Mouse (Mus musculus) lung, embryonic 14.5 days (tissue): Measurements from ENCODE around the gene Cnih1. TPM values are rescaled to one million over a fixed set of nuclear protein-coding genes. Genes with fewer than 3 reads are reported as not detected.
A peak's percentile ranks its signal among the peaks of the same experiment; 100 is the strongest.

Experiments
- ATAC-seq: fragments of 200-750 bp; cut with Nextera tagmentation; 2 replicates; pipeline ENCODE4 v1.8.0; 2017; ENCODE audit warnings: mild to moderate bottlenecking, moderate TSS enrichment, moderate library complexity; ENCODE audit not compliant: insufficient read depth
- DNase-seq: peaks from one replicate; pipeline ENCODE4 v3.0.0-alpha.2; 2015
- H3K27ac ChIP-seq: fragments of 300-500 bp; sonication (generic); 2 replicates; pipeline ENCODE4 v1.5.1; 2014; ENCODE audit warnings: low read depth, mild to moderate bottlenecking, moderate library complexity
- H3K27me3 ChIP-seq: fragments of 300-500 bp; sonication (generic); 2 replicates; pipeline ENCODE4 v1.6.1; 2014; ENCODE audit warnings: low read length, control low read depth; ENCODE audit not compliant: insufficient read depth
- H3K36me3 ChIP-seq: fragments of 300-500 bp; sonication (generic); 2 replicates; pipeline ENCODE4 v1.6.1; 2014; ENCODE audit warnings: control low read depth; ENCODE audit not compliant: insufficient read depth
- H3K4me1 ChIP-seq: fragments of 300-500 bp; sonication (generic); 2 replicates; pipeline ENCODE4 v1.6.1; 2014; ENCODE audit warnings: antibody characterized with exemption, control low read depth; ENCODE audit not compliant: insufficient read depth
- H3K4me2 ChIP-seq: fragments of 300-500 bp; sonication (generic); 2 replicates; pipeline ENCODE4 v1.6.1; 2014; ENCODE audit warnings: mild to moderate bottlenecking
- H3K4me3 ChIP-seq: fragments of 300-500 bp; sonication (generic); 2 replicates; pipeline ENCODE4 v1.5.1; 2014; ENCODE audit warnings: low read depth, low read length
- H3K9ac ChIP-seq: fragments of 300-500 bp; sonication (generic); 2 replicates; pipeline ENCODE4 v1.6.1; 2014
- H3K9me3 ChIP-seq: fragments of 300-500 bp; sonication (generic); 2 replicates; pipeline ENCODE4 v1.6.1; 2016; ENCODE audit warnings: low read depth, low read length, control low read depth
- CTCF ChIP-seq: IDR thresholded peaks from 2 replicates; pipeline ENCODE4 v1.5.1; 2016; ENCODE audit warnings: antibody characterized with exemption, low read depth
- WGBS: fragments of 180-500 bp; shearing (Covaris S2); extraction: QIAGEN DNeasy Blood & Tissue Kit; methylation state at CpG from one replicate; pipeline ENCODE4 v1.1.7; 2014; 5-methylcytosine and 5-hydroxymethylcytosine counted together
- polyA plus RNA-seq: library from polyadenylated mRNA; unstranded; fragments of >200 nt; fragmentation: Nextera tagmentation; extraction: Ambion mirVana; gene quantifications from 2 replicates; pipeline ENCODE4 v1.2.1, GENCODE M21; 2014

Gene Cnih1
- polyA plus RNA-seq, 1 experiment from 2014 or later, result 205 TPM

- Histone ChIP-seq H3K9me3 (no peaks in the 10 kb centered on the region), H3K4me2 (peak overlapping the region; percentile 68), H3K27me3 (no peaks in the 10 kb centered on the region), H3K9ac (peak overlapping the region; percentile 98), H3K4me3 (peak overlapping the region; percentile 95), H3K4me1 (no peaks in the 10 kb centered on the region; the same call in 1 of the 2 replicates), H3K36me3 (peaks cover 11% of the 10 kb centered on the region), H3K27ac (no peak overlapping the region; the same call in none of the 2 replicates)
- ATAC-seq (peak; percentile 9; the same call in 1 of the 2 replicates), DNase-seq (no peak)
- TF ChIP-seq CTCF, result no peak
- WGBS, result 15% methylated on average over 8 of the region's 8 CpGs
Measured at GRCm38 (mm10) chr14:46788505-46788901, 292 bp upstream of the Cnih1 start.

GRCm38 (mm10) chr14:46787454-46787786, 791 bp downstream of the Cnih1 start:
- no peaks in the 10 kb centered on the region; the same call in 1 of the 2 replicates for H3K4me1 ChIP-seq
- H3K9me3 ChIP-seq, result no peaks in the 10 kb centered on the region
- H3K27ac ChIP-seq, result peak overlapping the region; percentile 99
- H3K36me3 ChIP-seq, result peaks cover 22% of the 10 kb centered on the region
- H3K4me3 ChIP-seq, result peak overlapping the region; percentile 95
- H3K4me2 ChIP-seq, result peak overlapping the region; percentile 68
- no peaks in the 10 kb centered on the region for H3K27me3 ChIP-seq
- DNase-seq (no peak), ATAC-seq (no peak)
- WGBS, result 0% methylated on average over 11 of the region's 11 CpGs
- peak overlapping the region; percentile 98 for H3K9ac ChIP-seq
- TF ChIP-seq CTCF, result no peak

GRCm38 (mm10) chr14:46785247-46785646, 3.0 kb downstream of the Cnih1 start:
- H3K4me3 ChIP-seq, result no peak overlapping the region
- no peak for TF ChIP-seq CTCF
- H3K27me3 ChIP-seq, result no peaks in the 10 kb centered on the region
- 77% methylated on average over 5 of the region's 5 CpGs for WGBS
- no peaks in the 10 kb centered on the region; the same call in 1 of the 2 replicates for H3K4me1 ChIP-seq
- H3K4me2 ChIP-seq, result no peak overlapping the region
- ATAC-seq (no peak), DNase-seq (no peak)
- H3K36me3 ChIP-seq, result peaks cover 38% of the 10 kb centered on the region
- H3K9ac ChIP-seq, result no peak overlapping the region
- no peak overlapping the region for H3K27ac ChIP-seq
- H3K9me3 ChIP-seq, result no peaks in the 10 kb centered on the region

- no peak for ATAC-seq
- Histone ChIP-seq H3K4me3 (no peak overlapping the region), H3K36me3 (peaks cover 56% of the 10 kb centered on the region), H3K27ac (no peak overlapping the region), H3K4me2 (no peak overlapping the region), H3K27me3 (no peaks in the 10 kb centered on the region), H3K9me3 (peaks cover 3% of the 10 kb centered on the region; the same call in 1 of the 2 replicates), H3K4me1 (no peaks in the 10 kb centered on the region; the same call in 1 of the 2 replicates), H3K9ac (no peak overlapping the region)
- WGBS, result 83% methylated on average over 10 of the region's 10 CpGs
- no peak for DNase-seq
- no peak for TF ChIP-seq CTCF
Measured at GRCm38 (mm10) chr14:46783327-46783926, 4.8 kb downstream of the Cnih1 start.

GRCm38 (mm10) chr14:46782187-46782828, 5.9 kb downstream of the Cnih1 start:
- H3K27me3 ChIP-seq, result no peaks in the 10 kb centered on the region
- no peak for ATAC-seq
- H3K4me1 ChIP-seq, result no peaks in the 10 kb centered on the region; the same call in 1 of the 2 replicates
- H3K4me2 ChIP-seq, result no peak overlapping the region
- H3K27ac ChIP-seq, result no peak overlapping the region
- no peak for DNase-seq
- no peak overlapping the region for H3K4me3 ChIP-seq
- WGBS, result 82% methylated on average over 8 of the region's 8 CpGs
- no peak for TF ChIP-seq CTCF
- peaks cover 3% of the 10 kb centered on the region; the same call in 1 of the 2 replicates for H3K9me3 ChIP-seq
- H3K9ac ChIP-seq, result no peak overlapping the region
- peaks cover 67% of the 10 kb centered on the region for H3K36me3 ChIP-seq

- H3K4me2 ChIP-seq, result no peak overlapping the region
- no peak overlapping the region for H3K9ac ChIP-seq
- TF ChIP-seq CTCF, result no peak
- H3K4me3 ChIP-seq, result no peak overlapping the region
- 85% methylated on average over 7 of the region's 7 CpGs for WGBS
- no peaks in the 10 kb centered on the region for H3K27me3 ChIP-seq
- no peak overlapping the region for H3K27ac ChIP-seq
- peaks cover 79% of the 10 kb centered on the region for H3K36me3 ChIP-seq
- H3K4me1 ChIP-seq, result no peaks in the 10 kb centered on the region; the same call in 1 of the 2 replicates
- H3K9me3 ChIP-seq, result peaks cover 3% of the 10 kb centered on the region; the same call in 1 of the 2 replicates
- ATAC-seq (no peak), DNase-seq (no peak)
Measured at GRCm38 (mm10) chr14:46781086-46781485, 7.1 kb downstream of the Cnih1 start.

GRCm38 (mm10) chr14:46779217-46779616, 9.0 kb downstream of the Cnih1 start:
- Histone ChIP-seq H3K4me3 (no peak overlapping the region), H3K27ac (no peak overlapping the region), H3K9ac (no peak overlapping the region), H3K27me3 (no peaks in the 10 kb centered on the region), H3K9me3 (peaks cover 3% of the 10 kb centered on the region; the same call in 1 of the 2 replicates), H3K4me1 (no peaks in the 10 kb centered on the region), H3K36me3 (peaks cover 93% of the 10 kb centered on the region), H3K4me2 (no peak overlapping the region)
- peak; percentile 52 for TF ChIP-seq CTCF
- 95% methylated on average over 7 of the region's 7 CpGs for WGBS
- DNase-seq, result no peak
- ATAC-seq, result no peak
